Mouse (Mus musculus): ENCODE results near the gene Atp2a1. TPM values are rescaled to one million over a fixed set of nuclear protein-coding genes. Genes with fewer than 3 reads are reported as not detected.

Atp2a1 gene
- polyA plus RNA-seq, 1 experiment: 2.6 TPM

DNA sequence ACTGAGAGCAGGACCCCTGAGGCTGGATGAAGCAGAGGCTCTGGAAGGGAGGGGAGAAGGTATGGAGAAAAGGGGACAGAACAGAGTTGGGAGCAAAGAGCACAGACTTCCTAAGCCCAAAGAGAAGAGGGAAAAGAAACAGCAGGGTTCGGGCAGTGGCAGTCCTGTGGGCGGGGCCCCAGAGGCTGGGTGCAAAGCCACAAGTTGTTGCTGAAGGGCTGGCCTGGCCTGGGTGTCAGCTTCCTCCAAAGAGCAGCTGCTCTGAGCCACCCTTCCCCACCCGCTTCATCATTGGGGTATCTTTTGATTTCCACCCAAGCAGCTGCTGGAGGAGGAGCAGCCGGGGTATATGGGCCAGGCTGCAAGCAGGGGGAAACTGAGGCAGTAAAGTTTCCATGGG, 1.2 kb upstream of the Atp2a1 start:
- Histone ChIP-seq H3K4me3 (ENCODE audit: extremely low read depth, insufficient read depth, insufficient read length) (no peak overlapping the region), H3K4me1 (ENCODE audit: control insufficient read depth, insufficient read depth, insufficient read length) (no peaks in the 10 kb centered on the region; the same call in 1 of the 2 replicates), H3K27ac (ENCODE audit: insufficient read depth, low read length) (no peak overlapping the region), H3K27me3 (ENCODE audit: control insufficient read depth, insufficient read depth, low read length) (no peaks in the 10 kb centered on the region), H3K36me3 (ENCODE audit: control insufficient read depth, insufficient read depth, low read length) (peaks cover 17% of the 10 kb centered on the region)
- no peak for DNase-seq (ENCODE audit: low read depth in 1 of 2, low spot score in 2 of 2)
- 18% methylated on average over 4 of the region's 4 CpGs for WGBS
- no peak for TF ChIP-seq CTCF (IDR thresholded peaks at IDR 0.05; ENCODE audit: extremely low read depth, insufficient read depth, insufficient read length, insufficient replicate concordance)
- no peak for TF ChIP-seq POLR2A (IDR thresholded peaks at IDR 0.05; ENCODE audit: low read depth, low read length)

- no peak for TF ChIP-seq CTCF (IDR thresholded peaks at IDR 0.05; ENCODE audit: extremely low read depth, insufficient read depth, insufficient read length, insufficient replicate concordance)
- TF ChIP-seq POLR2A (IDR thresholded peaks at IDR 0.05; ENCODE audit: low read depth, low read length): no peak
- Histone ChIP-seq H3K27ac (ENCODE audit: insufficient read depth, low read length) (no peak overlapping the region), H3K4me3 (ENCODE audit: extremely low read depth, insufficient read depth, insufficient read length) (no peak overlapping the region), H3K4me1 (ENCODE audit: control insufficient read depth, insufficient read depth, insufficient read length) (no peaks in the 10 kb centered on the region; the same call in 1 of the 2 replicates), H3K36me3 (ENCODE audit: control insufficient read depth, insufficient read depth, low read length) (peaks cover 11% of the 10 kb centered on the region), H3K27me3 (ENCODE audit: control insufficient read depth, insufficient read depth, low read length) (no peaks in the 10 kb centered on the region)
- 73% methylated on average over 4 of the region's 4 CpGs for WGBS
- no peak for DNase-seq (ENCODE audit: low read depth in 1 of 2, low spot score in 2 of 2)
These were observed 639 bp upstream of the Atp2a1 start for GRCm38 (mm10) chr7:126463547-126463946.

DNA sequence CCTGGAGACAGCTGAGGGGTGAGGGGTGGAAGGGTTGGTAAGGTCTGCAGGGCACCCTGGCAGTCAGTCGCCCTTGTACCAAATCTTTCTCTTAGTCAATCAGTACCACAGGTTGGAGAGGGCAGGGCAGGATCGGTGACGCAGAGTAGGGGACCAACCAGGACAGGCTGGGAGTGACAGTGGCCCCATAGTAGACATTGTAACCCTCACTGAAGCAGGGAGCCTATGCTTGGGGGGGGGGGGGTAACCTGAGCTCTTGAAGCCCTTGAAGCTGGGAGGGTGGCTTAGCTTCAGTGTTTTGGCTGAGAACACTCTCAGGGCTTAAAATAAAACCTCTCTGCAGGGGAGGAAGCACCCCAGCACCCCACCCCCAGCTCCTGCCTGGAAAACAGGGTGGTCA, 1.3 kb downstream of the Atp2a1 start:
- no peak for TF ChIP-seq POLR2A (IDR thresholded peaks at IDR 0.05; ENCODE audit: low read depth, low read length)
- TF ChIP-seq CTCF (IDR thresholded peaks at IDR 0.05; ENCODE audit: extremely low read depth, insufficient read depth, insufficient read length, insufficient replicate concordance): no peak
- no peak for DNase-seq (ENCODE audit: low read depth in 1 of 2, low spot score in 2 of 2)
- WGBS: 94% methylated on average over 3 of the region's 3 CpGs
- Histone ChIP-seq H3K27ac (ENCODE audit: insufficient read depth, low read length) (no peak overlapping the region), H3K4me1 (ENCODE audit: control insufficient read depth, insufficient read depth, insufficient read length) (no peaks in the 10 kb centered on the region; the same call in 1 of the 2 replicates), H3K4me3 (ENCODE audit: extremely low read depth, insufficient read depth, insufficient read length) (no peak overlapping the region), H3K36me3 (ENCODE audit: control insufficient read depth, insufficient read depth, low read length) (peaks cover 1% of the 10 kb centered on the region), H3K27me3 (ENCODE audit: control insufficient read depth, insufficient read depth, low read length) (no peaks in the 10 kb centered on the region)

- Histone ChIP-seq H3K36me3 (ENCODE audit: control insufficient read depth, insufficient read depth, low read length) (no peaks in the 10 kb centered on the region), H3K4me1 (ENCODE audit: control insufficient read depth, insufficient read depth, insufficient read length) (no peaks in the 10 kb centered on the region; the same call in 1 of the 2 replicates), H3K4me3 (ENCODE audit: extremely low read depth, insufficient read depth, insufficient read length) (no peak overlapping the region), H3K27ac (ENCODE audit: insufficient read depth, low read length) (no peak overlapping the region), H3K27me3 (ENCODE audit: control insufficient read depth, insufficient read depth, low read length) (no peaks in the 10 kb centered on the region)
- WGBS: 46% methylated on average over 10 of the region's 10 CpGs
- TF ChIP-seq CTCF (IDR thresholded peaks at IDR 0.05; ENCODE audit: extremely low read depth, insufficient read depth, insufficient read length, insufficient replicate concordance) (no peak), POLR2A (IDR thresholded peaks at IDR 0.05; ENCODE audit: low read depth, low read length) (no peak)
- DNase-seq (ENCODE audit: low read depth in 1 of 2, low spot score in 2 of 2): no peak
These were observed 2.1 kb downstream of the Atp2a1 start for GRCm38 (mm10) chr7:126460623-126461399.

DNA sequence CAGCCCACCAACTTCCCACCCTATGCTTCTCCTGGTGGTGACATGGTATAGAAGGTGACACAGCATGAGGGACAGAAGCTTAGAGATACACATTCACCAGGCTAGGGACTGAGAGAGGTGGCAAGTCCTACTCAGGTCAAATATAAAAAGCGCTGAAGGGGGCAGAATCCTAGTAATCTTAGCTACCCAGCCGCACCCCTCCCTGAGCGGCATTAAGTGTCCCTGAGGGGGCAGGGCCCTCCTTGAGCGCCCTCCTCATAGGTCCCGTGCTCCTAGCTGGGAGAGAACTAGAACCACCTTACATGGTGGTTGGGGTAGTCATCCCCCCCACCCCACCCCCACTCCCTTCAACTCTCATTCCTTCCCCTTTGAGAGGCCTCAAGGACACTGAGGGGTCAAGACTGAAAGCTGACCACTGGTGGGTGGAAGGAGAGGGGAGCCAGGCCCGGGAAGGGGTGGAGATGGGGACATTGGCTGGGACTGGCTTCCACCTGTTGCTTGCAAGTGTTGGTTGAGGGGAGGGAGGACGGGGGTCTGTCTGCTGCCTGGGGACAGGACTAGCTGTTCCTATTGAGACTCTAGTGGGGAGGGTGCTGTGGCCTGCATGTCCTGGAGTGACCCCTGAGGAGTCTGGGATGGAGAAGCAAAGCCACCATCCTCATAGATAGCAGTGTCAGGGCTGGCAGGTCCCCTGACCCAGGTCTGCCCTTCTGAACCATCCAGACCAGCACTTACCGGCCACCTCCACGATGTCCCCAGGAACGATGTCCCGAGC, 3.9 kb downstream of the Atp2a1 start:
- WGBS: 91% methylated on average over 11 of the region's 11 CpGs
- no peak for TF ChIP-seq CTCF (IDR thresholded peaks at IDR 0.05; ENCODE audit: extremely low read depth, insufficient read depth, insufficient read length, insufficient replicate concordance)
- TF ChIP-seq POLR2A (IDR thresholded peaks at IDR 0.05; ENCODE audit: low read depth, low read length): no peak
- Histone ChIP-seq H3K4me3 (ENCODE audit: extremely low read depth, insufficient read depth, insufficient read length) (no peak overlapping the region), H3K36me3 (ENCODE audit: control insufficient read depth, insufficient read depth, low read length) (no peaks in the 10 kb centered on the region), H3K27ac (ENCODE audit: insufficient read depth, low read length) (no peak overlapping the region), H3K27me3 (ENCODE audit: control insufficient read depth, insufficient read depth, low read length) (no peaks in the 10 kb centered on the region), H3K4me1 (ENCODE audit: control insufficient read depth, insufficient read depth, insufficient read length) (no peaks in the 10 kb centered on the region)
- no peak for DNase-seq (ENCODE audit: low read depth in 1 of 2, low spot score in 2 of 2)

DNA sequence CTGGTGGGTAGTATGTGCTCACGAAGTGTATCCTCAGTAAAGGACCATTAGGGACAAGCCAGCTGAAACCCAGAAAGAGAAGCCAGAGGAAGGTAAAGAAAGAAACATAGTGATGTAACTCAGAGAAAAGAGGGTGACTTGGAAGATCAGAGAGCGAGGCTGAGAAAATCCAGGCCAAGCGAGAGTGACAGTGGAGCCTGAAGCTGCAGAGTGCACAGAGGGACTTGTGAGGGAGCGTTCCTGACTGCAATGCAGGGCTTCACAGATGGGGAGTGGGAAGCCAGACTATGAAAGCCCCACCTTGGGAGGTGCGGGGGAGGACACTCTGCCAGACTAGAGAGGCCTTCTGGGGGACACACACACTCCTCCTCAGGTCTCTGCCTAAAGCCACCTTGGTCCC, 4.7 kb downstream of the Atp2a1 start:
- no peak for DNase-seq (ENCODE audit: low read depth in 1 of 2, low spot score in 2 of 2)
- Histone ChIP-seq H3K27ac (ENCODE audit: insufficient read depth, low read length) (no peak overlapping the region), H3K4me1 (ENCODE audit: control insufficient read depth, insufficient read depth, insufficient read length) (no peaks in the 10 kb centered on the region), H3K36me3 (ENCODE audit: control insufficient read depth, insufficient read depth, low read length) (no peaks in the 10 kb centered on the region), H3K4me3 (ENCODE audit: extremely low read depth, insufficient read depth, insufficient read length) (no peak overlapping the region), H3K27me3 (ENCODE audit: control insufficient read depth, insufficient read depth, low read length) (no peaks in the 10 kb centered on the region)
- TF ChIP-seq CTCF (IDR thresholded peaks at IDR 0.05; ENCODE audit: extremely low read depth, insufficient read depth, insufficient read length, insufficient replicate concordance) (no peak), POLR2A (IDR thresholded peaks at IDR 0.05; ENCODE audit: low read depth, low read length) (no peak)
- 87% methylated on average over 5 of the region's 5 CpGs for WGBS
